Mouse (Mus musculus) T-helper 2 cell (primary cell): Measurements from ENCODE around the gene Bend5.

Experiments
- in situ Hi-C: fragments of 300-600 bp; cut with MboI, MseI; formaldehyde crosslinking; loops from one replicate; pipeline ENCODE4 v1.15.1; 2025; ENCODE audit warnings: high pct_unique_total_duplicates

Gene Bend5

GRCm38 (mm10) chr4:111442435-111443238 lies 27.8 kb downstream of the Bend5 start:
- in situ Hi-C loops: no loop called here

GRCm38 (mm10) chr4:111443906-111444615 lies 29.3 kb downstream of the Bend5 start:
- in situ Hi-C loops: no loop called here

- in situ Hi-C loops: no loop called here
Observed at GRCm38 (mm10) chr4:111444616-111445160, 29.9 kb downstream of the Bend5 start.

GRCm38 (mm10) chr4:111447918-111448317 lies 33.1 kb downstream of the Bend5 start:
- in situ Hi-C loops: no loop called here

GRCm38 (mm10) chr4:111448586-111448985 lies 33.8 kb downstream of the Bend5 start:
- in situ Hi-C loops: no loop called here

GRCm38 (mm10) chr4:111449442-111450199 lies 34.8 kb downstream of the Bend5 start:
- in situ Hi-C loops: no loop called here

GRCm38 (mm10) chr4:111451283-111451918 lies 36.6 kb downstream of the Bend5 start:
- in situ Hi-C loops: no loop called here

GRCm38 (mm10) chr4:111452192-111452591 lies 37.4 kb downstream of the Bend5 start:
- in situ Hi-C loops: no loop called here

- in situ Hi-C loops: no loop called here
Observed at GRCm38 (mm10) chr4:111453275-111453674, 38.5 kb downstream of the Bend5 start.

GRCm38 (mm10) chr4:111455621-111456020 lies 40.8 kb downstream of the Bend5 start:
- in situ Hi-C loops: no loop called here

- in situ Hi-C loops: no loop called here
Observed at GRCm38 (mm10) chr4:111457568-111457967, 42.8 kb downstream of the Bend5 start.

- in situ Hi-C loops: no loop called here
Observed at GRCm38 (mm10) chr4:111467293-111467773, 52.5 kb downstream of the Bend5 start.

- in situ Hi-C loops: no loop called here
Observed at GRCm38 (mm10) chr4:111467796-111468195, 53.0 kb downstream of the Bend5 start.

GRCm38 (mm10) chr4:111469847-111470246 lies 55.0 kb downstream of the Bend5 start:
- in situ Hi-C loops: no loop called here

GRCm38 (mm10) chr4:111471726-111472125 lies 56.9 kb downstream of the Bend5 start:
- in situ Hi-C loops: no loop called here

GRCm38 (mm10) chr4:111472511-111472910 lies 57.7 kb downstream of the Bend5 start:
- in situ Hi-C loops: no loop called here

- in situ Hi-C loops: no loop called here
Observed at GRCm38 (mm10) chr4:111473014-111473413, 58.2 kb downstream of the Bend5 start.

GRCm38 (mm10) chr4:111475374-111475971 lies 60.7 kb downstream of the Bend5 start:
- in situ Hi-C loops: loop anchor here (25.0 kb wide), 1 partner anchor 1438 kb away; no protein-coding TSS in a partner anchor

- in situ Hi-C loops: loop anchor here (25.0 kb wide), 1 partner anchor 1440 kb away; no protein-coding TSS in a partner anchor
Observed at GRCm38 (mm10) chr4:111477507-111477906, 62.7 kb downstream of the Bend5 start.

- in situ Hi-C loops: loop anchor here (25.0 kb wide), 1 partner anchor 1446 kb away; no protein-coding TSS in a partner anchor
Observed at GRCm38 (mm10) chr4:111483499-111483898, 68.7 kb downstream of the Bend5 start.
